Comparison of ENCODE assay signal across 16 mouse cellular contexts in the genomic region with DNA sequence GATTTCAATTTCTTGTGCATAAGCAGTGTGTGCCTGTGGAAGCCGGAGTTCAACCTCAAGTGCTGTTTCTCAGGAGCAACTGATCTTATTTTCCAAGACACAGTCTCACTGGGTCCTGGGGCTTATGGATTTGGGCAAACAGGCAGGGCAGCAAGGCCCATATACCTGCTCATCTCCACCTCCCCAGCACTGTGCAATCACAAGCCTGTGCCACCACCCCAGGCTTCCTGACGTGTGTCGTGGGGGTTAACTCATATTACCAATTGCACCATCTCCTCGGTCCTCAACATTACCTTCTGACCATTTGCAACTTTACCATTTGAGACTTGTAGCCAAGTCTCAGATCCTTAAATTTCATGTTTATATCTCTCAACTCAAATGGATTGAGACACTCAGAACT.
"Had no signal": no experiment of that assay in that cellular context is flagged by ENCODE, and none has a peak within 500 bp of the region (broad histone marks: within the 10 kb centered on the region; RNA-seq: fewer than 3 reads in every experiment).

No protein-coding gene starts in this region.

- H3K36me3 ChIP-seq: neural tube, embryonic 13.5 days; neural tube, embryonic 15.5 days; stomach, embryonic 15.5 days had no signal

- H3K9me3 ChIP-seq: neural tube, embryonic 15.5 days; stomach, embryonic 15.5 days had no signal

- H3K4me3 ChIP-seq: neural tube, embryonic 13.5 days; neural tube, embryonic 15.5 days; stomach, embryonic 15.5 days had no signal

- H3K27me3 ChIP-seq: neural tube, embryonic 13.5 days; neural tube, embryonic 15.5 days; stomach, embryonic 15.5 days had no signal

- DNase-seq: retina, postnatal 1 day; right cerebral cortex, adult 18-20 months; right cerebral cortex, postnatal 14 days; right cerebral cortex, postnatal 25 days; right cerebral cortex, postnatal 4 days; spleen, adult 18-20 months; thymus, adult 18-20 months; thymus, adult 2 months; thymus, postnatal 14 days; thymus, postnatal 25 days; thymus, postnatal 36 days; thymus, postnatal 4 days had no signal

- H3K9ac ChIP-seq: neural tube, embryonic 13.5 days; neural tube, embryonic 15.5 days; stomach, embryonic 15.5 days had no signal

- H3K27ac ChIP-seq: neural tube, embryonic 13.5 days; neural tube, embryonic 15.5 days; stomach, embryonic 15.5 days; stomach, postnatal 0 days had no signal

- H3K4me2 ChIP-seq: neural tube, embryonic 13.5 days; neural tube, embryonic 15.5 days; stomach, embryonic 15.5 days had no signal
